In genomic region chr10:42269281-42270025, GRCm38 (mm10) we compare ENCODE assay signal across 9 mouse cellular contexts. TPM values are rescaled to one million over a fixed set of nuclear protein-coding genes. Genes with fewer than 3 reads are reported as not detected.
DNase-seq lines count a peak whose midpoint lies in the region; ATAC-seq and TF ChIP-seq lines count a peak whose summit lies in the region.
"Had no signal": no experiment of that assay in that cellular context is flagged by ENCODE, and none has a peak within 500 bp of the region (broad histone marks: within the 10 kb centered on the region; RNA-seq: fewer than 3 reads in every experiment).

No protein-coding gene starts in this region.

- peaks cover 3% of the 10 kb centered on the region; the same call in 1 of the 2 replicates for H3K4me1 ChIP-seq in embryonic facial prominence, embryonic 11.5 days (ENCODE audit: control insufficient read depth, insufficient read depth, low read length)
- peaks cover 36% of the 10 kb centered on the region for H3K4me1 ChIP-seq in embryonic facial prominence, embryonic 10.5 days
- peaks cover 97% of the 10 kb centered on the region for H3K4me1 ChIP-seq in liver, embryonic 13.5 days (replicated peaks)
- peaks cover 21% of the 10 kb centered on the region for H3K4me1 ChIP-seq in forebrain, embryonic 13.5 days
- H3K4me1 ChIP-seq in hindbrain, postnatal 0 days (ENCODE audit: insufficient read depth, low read length), result peaks cover 19% of the 10 kb centered on the region

- H3K4me3 ChIP-seq in embryonic facial prominence, embryonic 11.5 days (ENCODE audit: low read depth, low read length), result no peak overlapping the region
- H3K4me3 ChIP-seq in embryonic facial prominence, embryonic 10.5 days, result no peak overlapping the region
- peak overlapping the region; percentile 98 for H3K4me3 ChIP-seq in liver, embryonic 13.5 days (replicated peaks)
- H3K4me3 ChIP-seq in forebrain, embryonic 13.5 days, result no peak overlapping the region
- no peak overlapping the region for H3K4me3 ChIP-seq in hindbrain, postnatal 0 days (ENCODE audit: low read length)
- H3K4me3 ChIP-seq: stomach, embryonic 15.5 days had no signal

- peaks cover 3% of the 10 kb centered on the region; the same call in 1 of the 2 replicates for H3K27me3 ChIP-seq in embryonic facial prominence, embryonic 11.5 days (ENCODE audit: control insufficient read depth, insufficient read depth, low read length)
- peaks cover 18% of the 10 kb centered on the region for H3K27me3 ChIP-seq in embryonic facial prominence, embryonic 10.5 days (replicated peaks; ENCODE audit: low read depth, poor library complexity, severe bottlenecking)
- no peaks in the 10 kb centered on the region for H3K27me3 ChIP-seq in liver, embryonic 13.5 days
- H3K27me3 ChIP-seq in forebrain, embryonic 13.5 days, result peaks cover 17% of the 10 kb centered on the region
- H3K27me3 ChIP-seq in hindbrain, postnatal 0 days (ENCODE audit: insufficient read depth, low read length), result no peaks in the 10 kb centered on the region
- H3K27me3 ChIP-seq: stomach, embryonic 15.5 days had no signal

- DNase-seq in embryonic facial prominence, embryonic 11.5 days (ENCODE audit: low spot score), result no peak
- no peak for DNase-seq in embryonic facial prominence, embryonic 10.5 days (ENCODE audit: low spot score)
- peak; percentile 35 for DNase-seq in ZHBTc4 (ENCODE audit: low read depth, low spot score)
- no peak for DNase-seq in liver, embryonic 13.5 days
- peak; percentile 44 to 48 for DNase-seq in spleen, adult 18-20 months
- DNase-seq in hindbrain, postnatal 0 days (ENCODE audit: low spot score), result no peak
- DNase-seq in ovary, adult 18-20 months (ENCODE audit: low spot score), result no peak

- 0 out of 2 replicates have a peak, but pooled peaks have one; percentile 23 for ATAC-seq in embryonic facial prominence, embryonic 11.5 days (replicated peaks; ENCODE audit: insufficient number of reproducible peaks, low FRiP score, low TSS enrichment, low read depth)
- ATAC-seq in liver, embryonic 13.5 days (ENCODE audit: low read depth), result peak; percentile 6; the same call in 1 of the 2 replicates
- no peak for ATAC-seq in forebrain, embryonic 13.5 days
- ATAC-seq in hindbrain, postnatal 0 days, result no peak

- TF ChIP-seq CTCF in hindbrain, postnatal 0 days (IDR thresholded peaks at IDR 0.05; ENCODE audit: low read depth), result no peak

- WGBS in embryonic facial prominence, embryonic 11.5 days, result 66% methylated on average over 15 of the region's 15 CpGs
- 71% methylated on average over 15 of the region's 15 CpGs for WGBS in embryonic facial prominence, embryonic 10.5 days
- WGBS in liver, embryonic 13.5 days (ENCODE audit: insufficient replicate concordance), result 28% methylated on average over 15 of the region's 15 CpGs
- WGBS in forebrain, embryonic 13.5 days, result 74% methylated on average over 15 of the region's 15 CpGs
- WGBS in hindbrain, postnatal 0 days, result 72% methylated on average over 15 of the region's 15 CpGs

- H3K9me3 ChIP-seq in embryonic facial prominence, embryonic 11.5 days (replicated peaks; ENCODE audit: control insufficient read depth, low read length), result no peaks in the 10 kb centered on the region
- H3K9me3 ChIP-seq in embryonic facial prominence, embryonic 10.5 days, result no peaks in the 10 kb centered on the region
- H3K9me3 ChIP-seq in liver, embryonic 13.5 days (replicated peaks), result peaks cover 12% of the 10 kb centered on the region
- no peaks in the 10 kb centered on the region for H3K9me3 ChIP-seq in forebrain, embryonic 13.5 days (replicated peaks)
- no peaks in the 10 kb centered on the region for H3K9me3 ChIP-seq in hindbrain, postnatal 0 days (ENCODE audit: low read length)
- H3K9me3 ChIP-seq: stomach, embryonic 15.5 days had no signal

- no peak overlapping the region for H3K4me2 ChIP-seq in embryonic facial prominence, embryonic 11.5 days (ENCODE audit: low read depth, low read length)
- H3K4me2 ChIP-seq in liver, embryonic 13.5 days, result peak overlapping the region; percentile 100
- H3K4me2 ChIP-seq in forebrain, embryonic 13.5 days, result no peak overlapping the region
- H3K4me2 ChIP-seq in hindbrain, postnatal 0 days (ENCODE audit: low read depth, low read length), result no peak overlapping the region
- H3K4me2 ChIP-seq: stomach, embryonic 15.5 days had no signal

- no peak overlapping the region for H3K27ac ChIP-seq in embryonic facial prominence, embryonic 11.5 days (replicated peaks; ENCODE audit: low read depth, low read length)
- H3K27ac ChIP-seq in embryonic facial prominence, embryonic 10.5 days (replicated peaks), result no peak overlapping the region
- peak overlapping the region; percentile 97 for H3K27ac ChIP-seq in liver, embryonic 13.5 days
- no peak overlapping the region for H3K27ac ChIP-seq in forebrain, embryonic 13.5 days
- no peak overlapping the region for H3K27ac ChIP-seq in hindbrain, postnatal 0 days
- H3K27ac ChIP-seq: stomach, embryonic 15.5 days had no signal

- no peak overlapping the region for H3K9ac ChIP-seq in embryonic facial prominence, embryonic 11.5 days (replicated peaks; ENCODE audit: low read length)
- H3K9ac ChIP-seq in liver, embryonic 13.5 days, result peak overlapping the region; percentile 99
- H3K9ac ChIP-seq in forebrain, embryonic 13.5 days, result no peak overlapping the region
- no peak overlapping the region for H3K9ac ChIP-seq in hindbrain, postnatal 0 days (replicated peaks; ENCODE audit: low read length)
- H3K9ac ChIP-seq: stomach, embryonic 15.5 days had no signal

- H3K36me3 ChIP-seq in embryonic facial prominence, embryonic 11.5 days (replicated peaks; ENCODE audit: control insufficient read depth, insufficient read depth, low read depth, low read length), result no peaks in the 10 kb centered on the region
- peaks cover 33% of the 10 kb centered on the region for H3K36me3 ChIP-seq in embryonic facial prominence, embryonic 10.5 days (replicated peaks)
- H3K36me3 ChIP-seq in liver, embryonic 13.5 days, result peaks cover 91% of the 10 kb centered on the region
- H3K36me3 ChIP-seq in forebrain, embryonic 13.5 days (ENCODE audit: poor library complexity, severe bottlenecking), result peaks cover 20% of the 10 kb centered on the region
- H3K36me3 ChIP-seq in hindbrain, postnatal 0 days (ENCODE audit: insufficient read depth, low read length), result peaks cover 8% of the 10 kb centered on the region

RNA-seq across cellular contexts. Expression of gene Foxo3, which starts 7.1 kb away (rescaled TPM):
- polyA plus RNA-seq in embryonic facial prominence, embryonic 11.5 days (2014; fragmentation: Nextera tagmentation; extraction: Ambion mirVana), result 5.0 and 5.4 TPM in 2 replicates
- polyA plus RNA-seq in embryonic facial prominence, embryonic 10.5 days (2016; fragmentation: Nextera tagmentation; extraction: Ambion mirVana), result 2.8 and 3.3 TPM in 2 replicates
- 14.5 and 15.2 TPM in 2 replicates for polyA plus RNA-seq in liver, embryonic 13.5 days (2015; fragmentation: Nextera tagmentation; extraction: Ambion mirVana)
- 3.4 and 3.8 TPM in 2 replicates for polyA plus RNA-seq in forebrain, embryonic 13.5 days (2015; fragmentation: Nextera tagmentation; extraction: Ambion mirVana)
- total RNA-seq in hindbrain, postnatal 0 days (2014; rRNA removed), result 54.7 and 59.2 TPM in 2 replicates
- polyA plus RNA-seq in hindbrain, postnatal 0 days (2015; fragmentation: Nextera tagmentation; extraction: Ambion mirVana), result 8.4 and 8.6 TPM in 2 replicates

Comparison
In these comparisons a context has a peak if more than half of its experiments do, and no peak if none do; other contexts are left out.
1. ATAC-seq: peak in embryonic facial prominence, embryonic 11.5 days (single experiment) and liver, embryonic 13.5 days (single experiment); none in forebrain, embryonic 13.5 days (single experiment) and hindbrain, postnatal 0 days (single experiment).
2. DNase-seq: peak in ZHBTc4 (single experiment) and spleen, adult 18-20 months (2 of 2); none in embryonic facial prominence, embryonic 11.5 days (single experiment), embryonic facial prominence, embryonic 10.5 days (single experiment), liver, embryonic 13.5 days (single experiment), hindbrain, postnatal 0 days (single experiment) and ovary, adult 18-20 months (single experiment).